Mouse (Mus musculus) liver, embryonic 14.5 days (tissue): ENCODE results near the gene Gm37240. TPM values are rescaled to one million over a fixed set of nuclear protein-coding genes. Genes with fewer than 3 reads are reported as not detected.

Source experiments
- ATAC-seq: fragments of 200-750 bp; cut with Nextera tagmentation; 2 replicates; pipeline ENCODE4 v1.8.0; 2017; ENCODE audit warnings: moderate number of reproducible peaks, mild to moderate bottlenecking, moderate library complexity; ENCODE audit not compliant: insufficient read depth
- DNase-seq, 3 experiments: peaks; one replicate each; pipeline ENCODE4 v3.0.0-alpha.2; 2012 to 2013; ENCODE audit warnings: low read depth in 3 of 3, low spot score in 3 of 3
- H3K27ac ChIP-seq: fragments of 300-500 bp; sonication (generic); 2 replicates; pipeline ENCODE4 v1.5.1; 2014; ENCODE audit warnings: moderate library complexity, mild to moderate bottlenecking, control low read depth, inconsistent platforms
- H3K27me3 ChIP-seq: fragments of 300-500 bp; sonication (generic); 2 replicates; pipeline ENCODE4 v1.6.1; 2014; ENCODE audit warnings: mild to moderate bottlenecking, low read length, moderate library complexity; ENCODE audit not compliant: control insufficient read depth, insufficient read depth
- H3K36me3 ChIP-seq: fragments of 300-500 bp; sonication (generic); replicated peaks from 2 replicates; pipeline ENCODE4 v1.6.1; 2014; ENCODE audit warnings: low read depth; ENCODE audit not compliant: control insufficient read depth, insufficient read depth
- H3K4me1 ChIP-seq, 2 experiments: fragments of 200-500 bp in 1 of 2; fragments of 300-500 bp in 1 of 2; sonication (generic) in 1 of 2; replicated peaks; 2 replicates each; pipeline ENCODE4 v1.6.1; 2012 to 2014; ENCODE audit warnings: antibody characterized with exemption in 1 of 2, inconsistent platforms in 1 of 2, low read length in 1 of 2; ENCODE audit not compliant: control insufficient read depth in 2 of 2, insufficient read depth in 2 of 2
- H3K4me2 ChIP-seq: fragments of 300-500 bp; sonication (generic); 2 replicates; pipeline ENCODE4 v1.6.1; 2014; ENCODE audit warnings: low read depth, mild to moderate bottlenecking, control low read depth, moderate library complexity
- H3K4me3 ChIP-seq, 2 experiments: fragments of 200-500 bp in 1 of 2; fragments of 300-500 bp in 1 of 2; sonication (generic) in 1 of 2; 2 replicates each; pipeline ENCODE4 v1.5.1; 2012 to 2014; ENCODE audit warnings: low read depth in 2 of 2, low read length in 2 of 2, mild to moderate bottlenecking in 2 of 2, control low read depth in 1 of 2, inconsistent platforms in 1 of 2, moderate library complexity in 1 of 2; ENCODE audit not compliant: insufficient read depth in 1 of 2
- H3K9ac ChIP-seq: fragments of 300-500 bp; sonication (generic); replicated peaks from 2 replicates; pipeline ENCODE4 v1.6.1; 2014; ENCODE audit warnings: mild to moderate bottlenecking, control low read depth, moderate library complexity
- H3K9me3 ChIP-seq: fragments of 300-500 bp; sonication (generic); 2 replicates; pipeline ENCODE4 v1.6.1; 2016; ENCODE audit warnings: low read length, mixed read lengths; ENCODE audit not compliant: control insufficient read depth
- CTCF ChIP-seq: IDR thresholded peaks from 2 replicates; pipeline ENCODE4 v1.5.1; 2016; ENCODE audit warnings: antibody characterized with exemption, low read depth, control low read depth
- EP300 ChIP-seq: IDR thresholded peaks from 2 replicates; pipeline ENCODE4 v1.6.1; 2016; ENCODE audit warnings: antibody characterized with exemption, low read depth
- WGBS: fragments of 180-500 bp; shearing (Covaris S2); extraction: QIAGEN DNeasy Blood & Tissue Kit; methylation state at CpG from one replicate; pipeline ENCODE4 v1.1.7; 2014; ENCODE audit not compliant: insufficient replicate concordance; 5-methylcytosine and 5-hydroxymethylcytosine counted together
- polyA plus RNA-seq, 2 experiments: library from polyadenylated mRNA; depleted of rRNA in 1 of 2; stranded (reverse) in 1 of 2; unstranded in 1 of 2; fragments of >200 nt; fragmentation: Nextera tagmentation in 1 of 2; extraction: Ambion mirVana in 1 of 2; gene quantifications; 2 replicates each; pipeline versions ENCODE4 v1.2.1 to v1.2.3; 2012 to 2014

The Gm37240 gene
- polyA plus RNA-seq, 2 experiments = 0.03 to 0.30 TPM

DNA sequence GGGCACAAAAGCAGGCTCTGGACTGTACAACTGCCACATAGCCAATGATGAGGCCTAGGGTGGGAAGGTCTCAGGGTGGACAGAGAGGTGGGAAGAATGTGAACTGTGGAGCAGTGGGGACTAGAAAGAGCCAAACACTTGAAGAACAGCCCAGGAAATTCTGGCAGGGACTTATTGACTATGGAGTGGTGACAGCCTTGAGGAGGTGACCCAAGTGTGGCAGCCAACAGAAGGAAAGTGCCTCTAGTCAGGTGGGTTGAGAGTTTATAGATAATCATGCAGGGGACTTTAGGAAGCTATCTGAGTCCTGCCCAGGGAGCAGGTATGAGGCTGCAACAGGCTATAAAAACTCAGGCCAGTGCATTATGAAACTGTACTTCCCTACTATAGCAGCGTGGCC lies 369.2 kb downstream of the Gm37240 start:
- no peak overlapping the region for H3K9ac ChIP-seq

GRCm38 (mm10) chr3:85516739-85517396 lies 370.4 kb downstream of the Gm37240 start:
- H3K4me2 ChIP-seq = no peak overlapping the region
- H3K27me3 ChIP-seq = no peaks in the 10 kb centered on the region
- ATAC-seq = no peak
- no peak overlapping the region for H3K9ac ChIP-seq
- H3K36me3 ChIP-seq = no peaks in the 10 kb centered on the region
- H3K4me1 ChIP-seq = no peaks in the 10 kb centered on the region
- TF ChIP-seq EP300 (no peak), CTCF (no peak)
- H3K4me3 ChIP-seq = no peak overlapping the region
- DNase-seq = no peak
- no peaks in the 10 kb centered on the region for H3K9me3 ChIP-seq
- 62% methylated on average over 11 of the region's 11 CpGs for WGBS
- H3K27ac ChIP-seq = no peak overlapping the region

More for the DNA sequence above, 369.2 kb downstream of the Gm37240 start:
- Histone ChIP-seq H3K4me1 (no peaks in the 10 kb centered on the region), H3K27me3 (no peaks in the 10 kb centered on the region), H3K4me3 (no peak overlapping the region), H3K9me3 (no peaks in the 10 kb centered on the region), H3K4me2 (no peak overlapping the region), H3K27ac (no peak overlapping the region), H3K36me3 (no peaks in the 10 kb centered on the region)
- 47% methylated on average over 1 of the region's 1 CpGs for WGBS
- no peak for DNase-seq
- ATAC-seq = no peak
- TF ChIP-seq CTCF = no peak
- TF ChIP-seq EP300 = no peak

DNA sequence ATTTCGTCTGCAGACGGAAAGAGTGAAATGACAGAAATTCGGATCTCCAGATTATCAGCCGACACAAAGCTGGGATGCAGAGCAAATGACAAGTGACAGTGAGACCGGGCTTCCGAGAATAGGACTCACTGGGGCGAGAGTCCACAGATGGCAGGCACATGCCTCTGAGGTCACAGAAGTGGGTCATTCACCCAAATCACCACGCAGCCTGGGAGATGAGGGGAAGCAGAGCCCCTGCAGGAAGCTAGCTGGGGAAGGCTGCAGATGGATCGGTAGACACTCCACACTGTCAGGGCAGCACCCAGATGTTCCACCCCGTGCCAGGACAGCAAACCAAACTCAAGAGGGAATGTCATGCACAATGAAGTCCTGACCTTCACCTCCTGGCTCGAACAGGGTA lies 372.6 kb downstream of the Gm37240 start:
- H3K9me3 ChIP-seq = no peaks in the 10 kb centered on the region
- TF ChIP-seq EP300 (no peak), CTCF (no peak)
- ATAC-seq = no peak
- no peak for DNase-seq
- 61% methylated on average over 11 of the region's 11 CpGs for WGBS
- no peak overlapping the region for H3K4me2 ChIP-seq
- H3K4me3 ChIP-seq = no peak overlapping the region
- no peak overlapping the region for H3K27ac ChIP-seq
- no peaks in the 10 kb centered on the region for H3K36me3 ChIP-seq
- H3K27me3 ChIP-seq = no peaks in the 10 kb centered on the region
- H3K4me1 ChIP-seq = no peaks in the 10 kb centered on the region
- H3K9ac ChIP-seq = no peak overlapping the region

GRCm38 (mm10) chr3:85508717-85509279 lies 378.5 kb downstream of the Gm37240 start:
- Histone ChIP-seq H3K36me3 (no peaks in the 10 kb centered on the region), H3K27me3 (no peaks in the 10 kb centered on the region), H3K27ac (no peak overlapping the region), H3K9ac (no peak overlapping the region), H3K4me2 (no peak overlapping the region), H3K4me1 (no peaks in the 10 kb centered on the region), H3K4me3 (no peak overlapping the region), H3K9me3 (no peaks in the 10 kb centered on the region)
- TF ChIP-seq CTCF (no peak), EP300 (no peak)
- DNase-seq (no peak), ATAC-seq (no peak)
- WGBS = 58% methylated on average over 5 of the region's 5 CpGs

GRCm38 (mm10) chr3:85500096-85500495 lies 387.2 kb downstream of the Gm37240 start:
- H3K4me1 ChIP-seq = no peaks in the 10 kb centered on the region
- no peak overlapping the region for H3K9ac ChIP-seq
- H3K9me3 ChIP-seq = no peaks in the 10 kb centered on the region
- H3K27ac ChIP-seq = no peak overlapping the region
- no peak overlapping the region for H3K4me3 ChIP-seq
- no peaks in the 10 kb centered on the region for H3K36me3 ChIP-seq
- H3K27me3 ChIP-seq = no peaks in the 10 kb centered on the region
- no peak overlapping the region for H3K4me2 ChIP-seq
- DNase-seq (no peak), ATAC-seq (no peak)
- 65% methylated on average over 3 of the region's 3 CpGs for WGBS
- TF ChIP-seq EP300 = no peak
- TF ChIP-seq CTCF = no peak
